Mouse (Mus musculus): Measurements from ENCODE around the gene Hist2h2aa1. TPM values are rescaled to one million over a fixed set of nuclear protein-coding genes. Genes with fewer than 3 reads are reported as not detected.

Hist2h2aa1 gene
- total and polyA plus RNA-seq, 3 experiments = 0.64 to 1,515 (median 113) TPM

DNA sequence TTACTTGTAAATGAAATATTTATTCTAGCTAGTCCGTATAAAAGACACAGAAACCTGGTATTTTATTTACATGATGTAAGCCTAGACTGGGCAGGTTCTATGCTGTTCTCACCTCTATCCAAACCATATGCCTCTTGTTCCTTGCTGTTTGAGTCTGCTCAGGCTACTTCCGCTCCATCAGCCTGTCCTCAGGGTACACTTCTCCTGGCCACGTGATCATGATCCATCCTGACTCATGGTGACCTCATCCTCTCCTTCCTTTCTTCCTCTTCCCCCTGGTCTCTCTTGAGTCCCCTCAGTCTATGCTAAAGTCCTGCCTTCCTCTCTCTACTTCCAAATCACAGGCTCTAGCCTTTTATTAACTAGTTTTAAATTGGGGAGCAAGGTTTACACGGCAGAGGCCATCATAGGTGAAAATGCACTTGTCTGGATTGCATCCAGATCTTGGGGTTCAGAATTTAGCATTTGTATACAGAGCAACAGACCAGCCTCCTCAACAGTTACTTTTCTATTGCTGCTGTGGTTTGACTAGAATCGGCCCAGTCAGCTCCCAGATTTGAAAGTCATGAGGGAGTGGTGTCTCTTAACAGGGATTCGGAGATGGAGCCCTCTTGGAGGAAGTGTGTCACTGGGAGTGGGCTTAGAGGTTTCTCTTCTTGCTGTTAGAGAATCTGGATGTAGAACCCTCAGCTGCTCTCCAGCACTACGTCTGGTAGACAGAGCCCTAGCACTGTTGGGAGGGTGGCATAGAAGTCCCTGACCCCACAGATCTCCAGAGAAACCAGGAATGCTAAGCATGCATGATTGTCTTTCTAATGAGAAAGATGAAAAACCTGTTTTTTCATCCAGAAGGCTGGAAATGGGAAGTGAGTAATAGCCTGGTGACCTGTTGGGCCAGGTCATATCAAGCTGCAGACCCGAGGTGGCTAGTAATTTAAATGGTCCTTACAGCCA lies 18.3 kb upstream of the Hist2h2aa1 start:
- H3K4me2 ChIP-seq (ENCODE audit: insufficient read depth, low read depth, poor library complexity, severe bottlenecking) = no peak overlapping the region
- no peak for DNase-seq (ENCODE audit: extremely low read depth)
- dilution Hi-C loops (cut with MboI; ENCODE audit: extremely low pct_ligation_motif_present, extremely low pct_unique_long_range_greater_than_20kb, low sequenced_read_pairs) = no loop called here
- in situ Hi-C loops (cut with MboI; ENCODE audit: low pct_ligation_motif_present, low pct_unique_long_range_greater_than_20kb, low sequenced_read_pairs) = loop anchor here (10.0 kb wide), 2 partner anchors 262 to 572 kb away; partner anchors contain the start of gene Mcl1
- no peak for TF ChIP-seq UBTF (IDR thresholded peaks at IDR 0.05; ENCODE audit: low read depth, low read length)
- TF ChIP-seq NRF1 (IDR thresholded peaks at IDR 0.05; ENCODE audit: low read depth, low read length) = no peak
- peak; percentile 27; the same call in 1 of the 2 replicates for TF ChIP-seq USF2 (conservative IDR thresholded peaks at IDR 0.05; ENCODE audit: low read depth, low read length)
- TF ChIP-seq POLR2A (IDR thresholded peaks at IDR 0.05; ENCODE audit: low read depth, low read length) = no peak
- TF ChIP-seq KAT2A (IDR thresholded peaks at IDR 0.05; ENCODE audit: insufficient replicate concordance, low read length) = no peak
- no peak for TF ChIP-seq CTCF (conservative IDR thresholded peaks at IDR 0.05 in 1 of 2, IDR thresholded peaks at IDR 0.05 in 1 of 2; ENCODE audit: low read depth in 2 of 2, low read length in 2 of 2)
- no peak for TF ChIP-seq MXI1 (IDR thresholded peaks at IDR 0.05; ENCODE audit: low read depth, low read length)
- TF ChIP-seq USF1 (IDR thresholded peaks at IDR 0.05; ENCODE audit: low read depth, low read length) = peak; percentile 42; the same call in 1 of the 2 replicates
- H3K9me3 ChIP-seq (replicated peaks; ENCODE audit: low read length) = no peaks in the 10 kb centered on the region
- no peak overlapping the region; the same call in 1 of the 2 replicates for H3K27ac ChIP-seq (ENCODE audit: insufficient read depth, low read depth)
- H3K9ac ChIP-seq (ENCODE audit: insufficient read depth, low read depth) = peak overlapping the region; percentile 27; the same call in 1 of the 2 replicates
- H3K27me3 ChIP-seq (replicated peaks) = no peaks in the 10 kb centered on the region
- H3K4me1 ChIP-seq (ENCODE audit: control insufficient read depth in 1 of 2, insufficient read depth in 2 of 2) = peaks cover 26 to 93% of the 10 kb centered on the region in 2 experiments
- peaks cover 16% of the 10 kb centered on the region for H3K79me2 ChIP-seq (replicated peaks; ENCODE audit: control insufficient read depth, extremely low read depth, insufficient read depth, poor library complexity, severe bottlenecking)
- H3K36me3 ChIP-seq (replicated peaks in 1 of 2; ENCODE audit: control insufficient read depth in 1 of 2, insufficient read depth in 1 of 2, low read length in 1 of 2) = no peaks in the 10 kb centered on the region
- H3K4me3 ChIP-seq (replicated peaks in 1 of 3; ENCODE audit: low read depth in 2 of 3, low read length in 2 of 3, poor library complexity in 1 of 3) = no peak overlapping the region

DNA sequence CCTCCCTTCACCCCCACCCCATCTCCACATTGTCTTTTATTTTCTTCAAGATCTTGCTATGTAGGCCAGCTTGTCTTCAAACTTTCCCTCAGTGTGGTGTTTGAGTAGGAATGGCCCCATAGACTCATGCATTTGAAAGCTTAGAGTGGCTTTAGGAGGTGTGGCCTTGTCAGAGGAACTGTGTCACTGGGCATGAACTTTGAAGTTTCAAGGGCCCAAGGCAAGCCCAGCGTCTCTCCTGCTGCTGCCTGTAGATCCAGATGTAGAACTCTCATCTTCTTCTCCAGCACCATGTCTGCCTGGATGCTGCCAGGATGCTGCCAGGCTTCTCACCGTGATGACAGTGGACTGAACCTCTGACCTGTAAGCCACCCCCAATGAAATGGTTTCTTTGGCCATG lies 16.5 kb upstream of the Hist2h2aa1 start:
- TF ChIP-seq USF1 (IDR thresholded peaks at IDR 0.05; ENCODE audit: low read depth, low read length) (no peak), MYC (IDR thresholded peaks at IDR 0.05; ENCODE audit: low read depth, low read length) (no peak), BHLHE40 (IDR thresholded peaks at IDR 0.05; ENCODE audit: low read depth, low read length) (no peak), IRF4 (IDR thresholded peaks at IDR 0.05; ENCODE audit: low read depth, low read length) (no peak), CHD2 (IDR thresholded peaks at IDR 0.05; ENCODE audit: low read length) (no peak), MAX (IDR thresholded peaks at IDR 0.05; ENCODE audit: low read length) (no peak), MAFK (IDR thresholded peaks at IDR 0.05; ENCODE audit: insufficient replicate concordance, low read length) (no peak)
- Histone ChIP-seq H3K27me3 (replicated peaks) (no peaks in the 10 kb centered on the region), H3K9me3 (replicated peaks; ENCODE audit: low read length) (no peaks in the 10 kb centered on the region), H3K36me3 (replicated peaks in 1 of 2; ENCODE audit: control insufficient read depth in 1 of 2, insufficient read depth in 1 of 2, low read length in 1 of 2) (no peaks in the 10 kb centered on the region), H3K79me2 (replicated peaks; ENCODE audit: control insufficient read depth, extremely low read depth, insufficient read depth, poor library complexity, severe bottlenecking) (peaks cover 3% of the 10 kb centered on the region), H3K9ac (ENCODE audit: insufficient read depth, low read depth) (0 out of 2 replicates have a peak overlapping the region, but pooled peaks have one; percentile 17), H3K27ac (ENCODE audit: insufficient read depth, low read depth) (no peak overlapping the region), H3K4me1 (ENCODE audit: control insufficient read depth in 1 of 2, insufficient read depth in 2 of 2) (peaks cover 29 to 97% of the 10 kb centered on the region in 2 experiments), H3K4me2 (ENCODE audit: insufficient read depth, low read depth, poor library complexity, severe bottlenecking) (no peak overlapping the region), H3K4me3 (replicated peaks in 1 of 3; ENCODE audit: low read depth in 2 of 3, low read length in 2 of 3, poor library complexity in 1 of 3) (no peak overlapping the region)
- dilution Hi-C loops (cut with MboI; ENCODE audit: extremely low pct_ligation_motif_present, extremely low pct_unique_long_range_greater_than_20kb, low sequenced_read_pairs) = no loop called here
- in situ Hi-C loops (cut with MboI; ENCODE audit: low pct_ligation_motif_present, low pct_unique_long_range_greater_than_20kb, low sequenced_read_pairs) = loop anchor here (10.0 kb wide), 2 partner anchors 264 to 574 kb away; partner anchors contain the start of gene Mcl1
- no peak for DNase-seq (ENCODE audit: extremely low read depth)

All from CH12.LX (cell line).